Mouse (Mus musculus) stomach, postnatal 0 days (tissue): ENCODE measurements around the gene Mobp.

Source experiments
- CTCF ChIP-seq: IDR thresholded peaks from 2 replicates; pipeline ENCODE4 v1.5.1; 2016; ENCODE audit warnings: antibody characterized with exemption, low read depth, mild to moderate bottlenecking, moderate library complexity
- EP300 ChIP-seq: optimal IDR thresholded peaks from 2 replicates; pipeline ENCODE3; 2016; ENCODE audit warnings: antibody characterized with exemption

DNA sequence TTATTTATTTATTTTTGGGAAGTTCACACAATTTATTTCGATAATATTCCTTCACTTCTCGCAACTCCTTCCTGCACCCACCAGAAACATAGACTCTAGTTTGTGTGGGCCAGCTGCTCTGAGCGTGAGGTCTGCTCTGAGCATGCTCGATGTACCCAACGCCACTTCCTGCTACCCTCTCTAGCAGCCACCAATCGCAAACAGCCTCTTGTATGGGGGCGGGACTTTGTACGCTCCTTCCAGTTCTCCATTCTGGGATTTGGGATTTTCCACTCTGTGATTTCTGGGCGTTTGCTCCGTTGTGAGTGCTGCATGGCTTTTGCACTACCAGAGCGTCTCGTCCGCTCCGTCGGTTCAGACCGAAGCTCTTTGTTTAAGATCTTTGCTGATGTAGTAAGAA is 14.4 kb downstream of the Mobp start:
- no peak for TF ChIP-seq CTCF
- TF ChIP-seq EP300 = no peak
